Mouse (Mus musculus) MN1 (cell line): ENCODE results near the gene 4933409G03Rik.
"Not testable (repeated sequence)": the region's sequence is repeated elsewhere in the genome, so short reads cannot be mapped to it uniquely, and the experiment has no call there.

Source experiments
- DNase-seq: peaks from one replicate; pipeline ENCODE4 v3.0.0-alpha.2; 2016; ENCODE audit warnings: low spot score

4933409G03Rik gene

DNA sequence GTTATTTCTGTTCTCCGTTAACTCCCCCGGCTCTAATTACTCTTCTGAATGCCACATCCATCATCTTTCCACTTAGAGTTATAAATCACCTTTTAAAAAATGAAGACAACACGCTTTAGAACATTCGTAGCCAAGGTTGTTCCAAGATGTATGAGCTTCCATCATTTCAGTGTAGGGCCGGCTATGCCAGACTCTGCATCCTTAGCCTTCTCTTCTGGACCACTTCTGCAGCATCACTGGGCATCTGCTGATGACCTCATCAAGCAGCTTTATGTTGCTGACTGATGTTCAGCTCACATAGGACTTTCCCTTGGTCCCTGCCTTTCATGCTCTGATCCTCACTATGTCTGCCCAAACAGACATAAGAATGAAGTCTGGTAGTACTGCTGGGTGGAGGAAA, at the start of gene 4933409G03Rik:
4933409G03Rik (plus strand) TSS at position 301 of the 400 bp plus-strand sequence.
- no peak for DNase-seq

DNA sequence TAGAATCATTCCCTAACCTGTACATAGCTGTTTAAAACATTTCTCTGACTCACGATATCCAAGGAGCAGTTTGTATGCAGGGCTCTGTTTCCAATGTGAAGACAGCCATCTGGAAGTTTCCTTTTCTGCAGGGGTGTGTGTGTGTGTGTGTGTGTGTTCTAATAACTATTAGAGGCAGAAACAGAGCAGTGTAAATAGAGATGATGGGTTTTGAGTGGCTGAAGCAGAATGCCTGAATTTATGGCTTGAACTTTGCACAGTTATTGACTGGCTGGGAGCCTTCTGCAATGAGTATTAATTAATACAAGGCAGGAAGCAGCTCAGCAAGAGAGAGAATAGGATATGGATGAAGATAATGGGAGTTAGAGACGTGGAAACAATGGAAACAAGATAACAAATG, 38.0 kb upstream of the 4933409G03Rik start:
- no peak for DNase-seq

DNA sequence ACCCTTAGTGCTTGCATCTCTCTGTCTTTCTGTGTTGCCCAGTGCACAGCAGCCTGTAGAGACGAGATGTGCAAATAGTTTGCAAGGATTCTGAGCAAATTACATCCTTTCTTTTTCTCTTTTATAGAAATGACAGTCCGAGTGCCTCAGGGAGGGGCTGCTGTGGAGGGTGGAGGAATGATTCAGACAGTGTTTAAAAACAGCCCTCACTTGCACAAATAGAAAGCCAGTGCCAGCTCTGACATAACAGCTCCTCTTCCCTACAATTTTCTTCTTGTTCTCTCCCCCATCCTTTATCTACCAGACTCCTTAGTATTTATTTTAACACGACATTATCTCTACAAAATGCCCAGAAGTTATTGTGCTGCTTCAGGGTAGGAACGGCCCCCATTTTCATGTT, 21.4 kb upstream of the 4933409G03Rik start:
- DNase-seq, result no peak

DNA sequence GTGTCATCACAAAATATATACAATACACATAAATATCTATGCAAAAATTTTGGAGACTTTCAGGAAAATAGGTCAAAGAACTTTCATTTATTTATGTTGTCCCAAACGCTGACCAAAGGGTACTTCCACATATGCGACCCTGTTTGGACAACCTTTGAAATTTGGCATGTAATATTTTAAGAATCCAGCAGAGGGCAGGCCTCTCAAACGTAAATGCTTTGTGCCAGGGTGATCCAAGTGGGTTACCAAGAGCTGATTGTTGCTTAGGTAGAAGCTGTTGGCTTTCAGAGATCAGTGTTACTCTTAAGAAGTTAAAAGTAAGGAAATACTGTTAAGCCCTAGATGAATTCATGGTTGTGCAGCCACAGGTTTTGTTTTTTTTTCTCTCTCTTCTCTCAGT, 18.9 kb upstream of the 4933409G03Rik start:
- DNase-seq, result peak; percentile 56

DNA sequence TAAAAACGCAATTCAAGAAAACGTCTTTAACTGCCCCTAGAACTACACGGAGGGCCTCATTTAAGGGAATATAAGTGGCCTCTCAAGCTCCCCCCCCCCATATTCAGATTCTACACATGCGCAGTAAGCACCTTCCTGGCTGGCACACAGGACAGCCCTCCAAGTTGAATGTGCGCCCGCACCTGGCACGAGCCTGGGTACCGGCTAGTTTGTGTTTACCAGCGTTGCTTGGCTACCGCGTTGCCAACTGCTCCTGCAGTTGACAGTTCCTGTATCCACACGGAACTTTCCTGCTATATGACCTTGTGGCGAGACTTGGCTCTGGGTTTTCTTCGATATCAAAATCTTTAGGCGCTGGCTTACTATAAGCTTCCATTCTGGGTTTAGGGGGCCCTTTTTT, 13.9 kb upstream of the 4933409G03Rik start:
- DNase-seq, result no peak

DNA sequence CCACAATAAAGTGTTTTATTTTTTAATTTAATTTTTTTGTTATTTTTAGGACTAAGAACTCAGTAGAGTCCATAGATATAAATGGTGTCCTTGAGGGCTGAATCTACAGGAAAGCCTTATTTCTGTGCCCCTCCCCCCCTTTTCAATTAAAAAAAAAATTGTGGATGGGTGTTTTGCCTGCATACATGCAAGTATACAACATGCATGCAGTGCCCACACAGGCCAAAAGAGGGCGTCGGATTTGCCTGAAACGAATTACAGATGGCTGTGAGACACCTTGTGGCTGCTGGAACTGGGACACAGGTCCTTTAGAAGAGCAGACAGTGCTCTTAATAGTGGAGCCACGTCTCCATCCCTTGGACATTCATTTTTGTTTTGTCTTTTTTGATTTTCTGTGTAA, 9.9 kb upstream of the 4933409G03Rik start:
- no peak for DNase-seq

DNA sequence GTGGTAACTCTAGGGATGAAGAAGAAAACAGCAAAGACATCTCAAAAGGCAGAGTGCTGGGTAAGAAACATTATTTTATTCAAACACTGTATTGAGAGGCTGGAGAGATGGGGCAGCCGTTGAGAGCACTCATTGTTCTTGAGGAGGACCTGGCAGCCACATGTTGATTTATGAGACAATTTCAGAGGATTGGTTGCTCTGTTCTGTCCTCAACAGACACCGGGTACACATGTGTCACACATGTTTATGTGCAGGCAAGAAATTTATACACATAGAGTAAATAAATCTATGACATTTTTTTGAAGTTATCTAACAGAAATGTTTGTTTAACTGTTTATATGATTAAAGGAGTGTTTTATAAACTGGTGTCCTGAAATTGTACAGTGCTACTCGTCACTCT, 10.6 kb downstream of the 4933409G03Rik start:
- DNase-seq, result no peak

DNA sequence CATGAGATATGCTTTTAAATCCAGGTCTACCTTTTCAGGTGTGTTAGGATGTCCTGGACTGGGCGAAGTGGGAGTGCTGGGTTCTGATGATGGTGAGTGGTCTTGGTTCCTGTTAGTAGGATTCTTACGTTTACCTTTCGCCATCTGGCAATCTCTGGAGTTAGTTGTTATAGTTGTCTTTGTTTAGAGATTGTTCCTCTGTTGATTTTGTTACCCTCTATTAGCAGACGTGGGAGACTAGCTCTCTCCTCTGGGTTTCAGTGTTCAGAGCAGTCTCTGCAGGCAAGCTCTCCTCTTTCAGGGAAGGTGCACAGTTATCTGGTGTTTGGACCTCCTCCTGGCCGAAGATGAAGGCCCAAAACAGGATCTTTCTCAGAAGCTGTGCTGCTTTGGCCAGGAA, 74.0 kb downstream of the 4933409G03Rik start, which contains the start of gene 4932414N04Rik:
4932414N04Rik (plus strand) TSS at position 301 of the 400 bp plus-strand sequence.
- not testable (repeated sequence) for DNase-seq
